Mouse (Mus musculus) bone marrow, adult 2 months (tissue): ENCODE results near the gene Lrp3.

Source experiments
- CTCF ChIP-seq: fragments of 200-500 bp; IDR thresholded peaks from 2 replicates; pipeline ENCODE4 v1.5.1; 2011; ENCODE audit warnings: low read length, control low read depth; ENCODE audit not compliant: control insufficient read depth, insufficient read depth
- POLR2A ChIP-seq: fragments of 200-500 bp; IDR thresholded peaks from 2 replicates; pipeline ENCODE4 v1.6.1; 2011; ENCODE audit warnings: low read depth, mild to moderate bottlenecking, control low read depth, low read length, borderline replicate concordance; ENCODE audit not compliant: control insufficient read depth

DNA sequence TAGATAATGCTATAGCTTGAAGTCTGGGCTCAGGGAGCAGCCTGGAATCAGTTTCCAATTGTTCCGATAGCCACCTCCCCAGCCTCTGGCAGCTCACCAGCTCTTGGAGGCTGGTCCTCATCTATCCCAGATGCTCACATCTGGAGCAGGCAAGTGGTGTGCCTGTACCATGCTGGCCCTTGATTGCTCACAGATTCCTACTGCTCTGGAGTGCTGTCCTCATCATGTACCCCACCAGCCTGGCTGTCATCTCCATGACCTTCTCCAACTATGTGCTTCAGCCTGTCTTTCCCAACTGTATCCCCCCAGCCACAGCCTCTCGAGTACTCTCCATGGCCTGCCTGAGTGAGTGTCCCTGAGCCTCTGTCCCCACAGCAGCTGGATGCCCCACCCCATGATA lies 18.3 kb downstream of the Lrp3 start:
- TF ChIP-seq POLR2A (no peak), CTCF (no peak)
